Mouse (Mus musculus) small intestine, adult 2 months (tissue): ENCODE data around the gene Asb5.

Experiments used
- CTCF ChIP-seq: fragments of 200-500 bp; IDR thresholded peaks from 2 replicates; pipeline ENCODE4 v1.5.1; 2012; ENCODE audit warnings: low read depth, mild to moderate bottlenecking, control low read depth, inconsistent platforms, low read length, moderate library complexity, mixed read lengths; ENCODE audit not compliant: insufficient replicate concordance, insufficient read length; ENCODE audit errors: extremely low read depth
- POLR2A ChIP-seq: fragments of 200-500 bp; IDR thresholded peaks from 2 replicates; pipeline ENCODE4 v1.6.1; 2012; ENCODE audit warnings: low read depth, mild to moderate bottlenecking, control low read depth, inconsistent platforms, low read length, moderate library complexity

- no peak for TF ChIP-seq CTCF
- TF ChIP-seq POLR2A = no peak
Measured at GRCm38 (mm10) chr8:54567168-54567567, 37.8 kb downstream of the Asb5 start.
